Mouse (Mus musculus) left cerebral cortex, adult 18-20 months (tissue): ENCODE results near the gene Cdk15. TPM values are rescaled to one million over a fixed set of nuclear protein-coding genes. Genes with fewer than 3 reads are reported as not detected.

Experiments used
- DNase-seq, 2 experiments: peaks; one replicate each; pipeline ENCODE4 v3.0.0; 2021 to 2022; ENCODE audit warnings: low spot score in 2 of 2, mixed read lengths in 1 of 2
- total RNA-seq, 2 experiments: library from RNA; stranded (reverse); gene quantifications; 2 replicates each; pipeline ENCODE4 v1.2.3; 2021

Cdk15 gene
- total RNA-seq, 2 experiments from 2014 or later: 0.42 to 0.44 TPM

DNA sequence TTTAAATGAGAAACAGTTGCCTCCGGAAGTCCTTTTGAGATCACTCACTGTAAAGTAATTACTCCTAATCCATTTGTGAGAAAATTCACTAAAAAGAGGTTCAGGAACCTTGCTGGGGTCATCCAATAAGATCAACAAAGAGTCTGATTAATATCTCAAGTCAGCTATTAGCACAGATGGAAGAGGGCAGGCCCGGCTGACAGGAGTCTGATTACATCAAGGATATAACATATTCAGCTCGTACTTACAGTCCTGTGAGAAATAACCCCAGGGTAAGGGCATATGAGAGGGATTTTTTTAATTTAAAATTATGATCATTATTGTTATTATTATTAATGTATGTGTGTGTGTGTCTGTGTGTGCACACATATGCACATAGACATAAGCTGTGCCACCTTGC is 15.5 kb downstream of the Cdk15 start:
- DNase-seq: no peak

GRCm38 (mm10) chr1:59285880-59286279 is 29.2 kb downstream of the Cdk15 start:
- no peak for DNase-seq

- DNase-seq: no peak
Measured at GRCm38 (mm10) chr1:59286316-59286850, 29.7 kb downstream of the Cdk15 start.

- no peak for DNase-seq
Measured at GRCm38 (mm10) chr1:59287733-59288132, 31.0 kb downstream of the Cdk15 start.

GRCm38 (mm10) chr1:59291652-59292051 is 34.9 kb downstream of the Cdk15 start:
- no peak for DNase-seq

GRCm38 (mm10) chr1:59295769-59296168 is 39.1 kb downstream of the Cdk15 start:
- no peak for DNase-seq

- no peak for DNase-seq
Measured at GRCm38 (mm10) chr1:59297167-59297566, 40.5 kb downstream of the Cdk15 start.

- DNase-seq: no peak
Measured at GRCm38 (mm10) chr1:59298491-59299090, 41.9 kb downstream of the Cdk15 start.

- no peak for DNase-seq
Measured at GRCm38 (mm10) chr1:59307310-59307709, 50.6 kb downstream of the Cdk15 start.

DNA sequence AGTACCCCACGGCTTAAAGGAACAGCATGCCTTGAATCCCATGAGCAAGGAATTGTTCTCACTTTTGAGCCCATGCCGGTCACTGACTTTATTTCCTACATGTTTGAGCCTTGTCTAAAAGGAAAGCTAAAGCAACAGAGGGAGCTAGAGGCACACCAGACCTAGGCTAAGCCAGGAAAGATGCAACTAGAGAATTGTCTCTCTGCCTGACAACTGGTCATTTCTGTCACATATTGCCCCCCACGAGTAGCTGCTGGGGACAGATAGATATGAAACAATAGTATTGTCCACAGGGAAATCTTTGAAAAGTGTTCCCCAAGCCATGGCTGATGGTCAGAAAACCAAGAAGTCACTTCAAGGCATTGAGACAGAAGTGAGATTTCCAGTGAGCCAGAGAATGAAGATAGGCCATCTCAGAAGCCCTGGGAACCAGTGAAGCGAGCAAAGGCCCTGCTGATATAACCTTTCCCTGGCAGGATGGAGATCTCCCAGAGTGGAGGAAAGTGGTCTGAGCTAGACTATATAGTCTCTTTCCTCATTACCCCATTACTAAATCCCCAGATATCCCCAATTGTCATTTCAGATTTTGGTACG is 54.7 kb downstream of the Cdk15 start:
- no peak for DNase-seq

DNA sequence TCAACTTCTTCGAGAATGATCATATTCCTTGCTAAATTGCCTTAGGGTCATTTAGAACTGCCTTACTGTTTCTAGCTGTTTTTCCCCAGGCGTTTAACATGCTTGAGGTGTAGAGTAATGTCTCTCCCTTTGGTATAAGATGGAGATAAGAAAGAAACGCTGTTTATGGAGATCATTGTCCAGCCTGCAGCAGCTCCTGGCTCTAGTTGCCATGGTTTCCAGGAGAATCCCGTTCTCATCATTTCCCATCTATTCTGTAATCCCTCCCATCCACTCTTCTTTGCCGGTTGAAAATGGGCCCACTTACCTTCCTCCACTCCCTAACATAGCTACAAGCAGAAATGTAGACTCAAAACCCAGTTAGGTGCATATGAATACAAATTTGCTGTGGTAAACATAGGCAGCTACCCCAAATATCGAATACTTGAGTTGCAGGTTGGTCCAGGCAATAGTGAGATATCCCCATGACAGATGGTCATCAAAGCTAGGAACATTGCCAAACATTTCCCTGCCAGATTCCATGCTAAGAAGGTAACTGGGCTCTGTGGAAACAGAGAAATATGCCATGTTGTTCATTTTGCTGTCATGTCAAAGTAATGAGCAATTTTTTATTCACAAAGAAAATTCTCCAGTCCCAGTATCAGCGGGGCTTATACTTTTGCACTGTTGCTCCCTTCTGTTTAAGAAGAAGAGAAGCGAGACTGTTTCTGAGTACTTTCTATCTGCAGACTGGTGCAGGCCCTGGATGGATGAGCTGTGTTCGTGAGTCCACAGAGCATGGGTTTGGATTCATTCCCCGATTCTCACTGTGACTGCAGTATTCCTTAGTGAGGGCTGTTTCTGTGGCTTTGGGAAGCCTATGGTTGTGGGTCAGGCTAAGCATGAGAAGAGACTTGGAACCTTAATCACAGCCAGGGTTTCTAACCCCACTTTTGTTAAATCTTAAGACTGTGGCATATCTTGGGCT is 55.8 kb downstream of the Cdk15 start:
- no peak for DNase-seq

DNA sequence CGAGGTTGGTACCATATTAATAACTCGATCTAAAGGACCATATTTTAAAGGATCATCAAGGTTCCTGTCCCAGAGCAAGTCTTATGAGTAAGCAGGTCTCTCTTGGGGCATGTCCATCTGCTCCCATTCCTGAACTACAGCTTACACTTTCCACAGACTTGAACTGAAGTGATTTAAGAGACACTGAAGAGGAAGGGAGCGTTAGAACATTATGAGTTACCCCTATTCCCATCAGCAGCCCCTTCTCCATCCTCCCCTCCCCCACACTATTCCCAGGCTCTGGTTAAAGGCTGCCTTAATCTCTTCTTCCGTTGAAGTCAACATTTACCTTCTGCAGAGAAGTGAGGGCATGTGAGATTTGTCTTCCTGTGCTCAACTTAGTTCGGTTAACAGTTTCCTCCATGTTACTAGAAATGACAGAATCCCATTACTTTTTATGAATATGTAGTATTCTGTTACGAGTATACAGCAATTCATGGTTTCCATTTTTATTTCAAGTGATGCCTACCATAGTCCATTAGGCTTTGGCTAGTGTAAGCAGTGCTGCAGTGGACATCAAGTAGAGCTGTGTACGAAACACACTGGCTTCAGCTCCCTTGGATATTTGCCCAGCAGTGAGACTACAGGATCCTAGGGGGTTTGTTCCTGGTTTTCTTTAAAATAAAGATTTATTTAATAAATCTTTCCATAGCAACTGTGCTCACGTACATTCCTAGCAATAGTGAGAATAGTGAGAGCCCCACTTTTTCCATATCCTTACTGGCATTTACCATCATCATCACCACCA is 56.6 kb downstream of the Cdk15 start:
- DNase-seq: no peak

GRCm38 (mm10) chr1:59315057-59315807 is 58.5 kb downstream of the Cdk15 start:
- DNase-seq: no peak

GRCm38 (mm10) chr1:59316031-59316385 is 59.3 kb downstream of the Cdk15 start:
- no peak for DNase-seq

GRCm38 (mm10) chr1:59316386-59317051 is 59.8 kb downstream of the Cdk15 start:
- DNase-seq: no peak

GRCm38 (mm10) chr1:59317397-59317796 is 60.7 kb downstream of the Cdk15 start:
- DNase-seq: no peak

DNA sequence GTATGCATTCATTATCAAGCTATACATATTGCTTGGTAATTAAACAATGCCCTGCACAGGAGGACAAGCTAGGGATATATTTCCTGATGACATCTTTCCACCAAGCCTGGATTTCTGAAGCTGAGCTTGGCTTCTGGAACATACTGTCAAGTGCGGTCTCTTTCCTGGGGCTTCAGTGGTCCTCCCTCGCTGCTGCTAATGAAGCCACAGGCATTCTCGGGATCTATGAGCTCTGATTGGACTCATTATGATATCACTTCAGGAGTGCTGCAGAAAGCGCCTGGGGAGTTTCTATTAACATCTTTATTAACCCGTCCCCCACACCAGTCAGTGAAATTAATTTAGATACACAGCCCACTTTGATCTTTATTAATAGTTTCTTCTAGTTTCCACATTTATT is 62.2 kb downstream of the Cdk15 start:
- DNase-seq: no peak

- DNase-seq: no peak
Measured at GRCm38 (mm10) chr1:59321076-59321879, 64.6 kb downstream of the Cdk15 start.
